Mouse (Mus musculus): ENCODE data around the gene Hddc3.
"Not testable (repeated sequence)": the region's sequence is repeated elsewhere in the genome, so short reads cannot be mapped to it uniquely, and the experiment has no call there.

Hddc3 gene

GRCm38 (mm10) chr7:80369967-80370431 is 27.1 kb downstream of the Hddc3 start:
- DNase-seq (ENCODE audit: low read depth, low spot score) = peak; percentile 65

- peak; percentile 90 for DNase-seq (ENCODE audit: low read depth, low spot score)
Measured at GRCm38 (mm10) chr7:80370649-80371040, 27.7 kb downstream of the Hddc3 start.

- DNase-seq (ENCODE audit: low read depth, low spot score) = peak; percentile 83
Measured at GRCm38 (mm10) chr7:80371041-80371751, 28.3 kb downstream of the Hddc3 start, which contains the start of gene Man2a2. Man2a2 (minus strand) TSS chr7:80371375.

- DNase-seq (ENCODE audit: low read depth, low spot score) = no peak
Measured at GRCm38 (mm10) chr7:80372166-80372565, 29.3 kb downstream of the Hddc3 start.

GRCm38 (mm10) chr7:80372667-80373066 is 29.8 kb downstream of the Hddc3 start:
- DNase-seq (ENCODE audit: low read depth, low spot score) = no peak

GRCm38 (mm10) chr7:80373352-80373751 is 30.4 kb downstream of the Hddc3 start:
- DNase-seq (ENCODE audit: low read depth, low spot score) = no peak

- no peak for DNase-seq (ENCODE audit: low read depth, low spot score)
Measured at GRCm38 (mm10) chr7:80373850-80374249, 30.9 kb downstream of the Hddc3 start.

- no peak for DNase-seq (ENCODE audit: low read depth, low spot score)
Measured at GRCm38 (mm10) chr7:80374280-80374679, 31.4 kb downstream of the Hddc3 start.

GRCm38 (mm10) chr7:80374733-80375132 is 31.8 kb downstream of the Hddc3 start:
- no peak for DNase-seq (ENCODE audit: low read depth, low spot score)

GRCm38 (mm10) chr7:80375376-80376039 is 32.6 kb downstream of the Hddc3 start:
- no peak for DNase-seq (ENCODE audit: low read depth, low spot score)

- no peak for DNase-seq (ENCODE audit: low read depth, low spot score)
Measured at GRCm38 (mm10) chr7:80376192-80376591, 33.3 kb downstream of the Hddc3 start.

GRCm38 (mm10) chr7:80377471-80377870 is 34.6 kb downstream of the Hddc3 start:
- DNase-seq (ENCODE audit: low read depth, low spot score) = peak; percentile 78

GRCm38 (mm10) chr7:80379531-80379930 is 36.6 kb downstream of the Hddc3 start:
- DNase-seq (ENCODE audit: low read depth, low spot score) = peak; percentile 51

- DNase-seq (ENCODE audit: low read depth, low spot score) = no peak
Measured at GRCm38 (mm10) chr7:80382919-80383318, 40.0 kb downstream of the Hddc3 start.

GRCm38 (mm10) chr7:80386235-80386930 is 43.5 kb downstream of the Hddc3 start:
- peak; percentile 80 for DNase-seq (ENCODE audit: low read depth, low spot score)

GRCm38 (mm10) chr7:80387033-80387632 is 44.2 kb downstream of the Hddc3 start:
- DNase-seq (ENCODE audit: low read depth, low spot score) = no peak

- DNase-seq (ENCODE audit: low read depth, low spot score) = no peak
Measured at GRCm38 (mm10) chr7:80387633-80388543, 45.0 kb downstream of the Hddc3 start, which contains the start of gene Fes. Fes (minus strand) TSS chr7:80387946.

- DNase-seq (ENCODE audit: low read depth, low spot score) = no peak
Measured at GRCm38 (mm10) chr7:80392119-80392518, 49.2 kb downstream of the Hddc3 start.

GRCm38 (mm10) chr7:80394600-80394999 is 51.7 kb downstream of the Hddc3 start:
- no peak for DNase-seq (ENCODE audit: low read depth, low spot score)

GRCm38 (mm10) chr7:80396427-80396826 is 53.5 kb downstream of the Hddc3 start:
- not testable (repeated sequence) for DNase-seq (ENCODE audit: low read depth, low spot score)

- no peak for DNase-seq (ENCODE audit: low read depth, low spot score)
Measured at GRCm38 (mm10) chr7:80397986-80398385, 55.1 kb downstream of the Hddc3 start.
